Mouse (Mus musculus): ENCODE results near the gene Ppp1r27. TPM values are rescaled to one million over a fixed set of nuclear protein-coding genes. Genes with fewer than 3 reads are reported as not detected.

Gene Ppp1r27
- total and polyA plus RNA-seq, 2 experiments: 0.28 TPM; not detected in 1

DNA sequence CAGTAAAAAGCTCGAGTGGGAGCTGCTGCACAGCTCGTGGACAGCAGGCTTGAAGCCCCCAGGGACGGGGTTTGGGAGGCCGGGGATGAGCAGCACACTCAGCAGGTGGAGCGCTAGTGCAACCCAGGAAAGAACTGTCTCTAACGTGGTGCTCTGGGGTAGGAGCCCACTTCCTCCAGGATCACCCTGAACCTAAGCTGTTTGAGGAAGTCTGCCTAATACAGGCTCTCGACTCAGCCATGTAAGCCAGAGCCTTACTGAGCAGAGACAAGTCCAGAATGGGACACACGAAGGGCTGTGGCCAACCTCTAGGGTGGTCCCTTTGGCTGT, 12.0 kb downstream of the Ppp1r27 start:
- TF ChIP-seq POLR2A (IDR thresholded peaks at IDR 0.05; ENCODE audit: extremely low read depth, insufficient read depth, low read length) (no peak), CTCF (IDR thresholded peaks at IDR 0.05; ENCODE audit: low read depth, low read length) (no peak)
- Histone ChIP-seq H3K9ac (ENCODE audit: low read depth, low read length) (peak overlapping the region; percentile 7), H3K4me3 (ENCODE audit: insufficient read depth, low read depth, low read length) (no peak overlapping the region), H3K79me2 (ENCODE audit: control insufficient read depth, insufficient read depth, low read length) (peaks cover 7% of the 10 kb centered on the region; the same call in 1 of the 2 replicates), H3K27me3 (ENCODE audit: control insufficient read depth, insufficient read depth, low read length) (no peaks in the 10 kb centered on the region), H3K36me3 (ENCODE audit: control insufficient read depth, insufficient read depth, low read length) (peaks cover 2% of the 10 kb centered on the region; the same call in 1 of the 2 replicates), H3K27ac (replicated peaks; ENCODE audit: insufficient read depth, low read depth, low read length) (peak overlapping the region; percentile 64), H3K4me1 (ENCODE audit: control insufficient read depth, insufficient read depth, low read length) (peaks cover 38% of the 10 kb centered on the region)
- WGBS: 25% methylated on average over 8 of the region's 8 CpGs
- DNase-seq (ENCODE audit: extremely low read depth, low read depth, low spot score): no peak

DNA sequence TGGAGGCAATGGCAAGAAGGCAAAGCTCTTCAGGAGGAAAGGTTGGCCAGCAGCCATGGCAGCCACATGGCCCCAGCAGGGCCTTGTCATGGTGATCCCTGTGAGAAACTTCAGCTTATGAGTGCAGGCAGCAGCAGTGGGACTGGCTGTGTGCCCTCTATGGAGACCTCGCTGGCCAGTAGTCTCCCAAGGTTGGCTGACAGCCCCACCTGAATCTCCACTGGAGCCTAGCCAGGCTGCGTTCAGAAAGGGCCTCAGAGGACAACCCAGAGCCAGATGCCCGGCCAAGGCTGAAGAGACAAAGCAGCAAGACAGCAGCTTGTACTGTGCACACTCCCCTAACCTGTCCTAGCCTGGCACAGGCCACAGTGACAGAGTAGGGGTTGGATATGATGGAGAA, 12.4 kb downstream of the Ppp1r27 start:
- H3K27me3 ChIP-seq (ENCODE audit: control insufficient read depth, insufficient read depth, low read length): no peaks in the 10 kb centered on the region

DNA sequence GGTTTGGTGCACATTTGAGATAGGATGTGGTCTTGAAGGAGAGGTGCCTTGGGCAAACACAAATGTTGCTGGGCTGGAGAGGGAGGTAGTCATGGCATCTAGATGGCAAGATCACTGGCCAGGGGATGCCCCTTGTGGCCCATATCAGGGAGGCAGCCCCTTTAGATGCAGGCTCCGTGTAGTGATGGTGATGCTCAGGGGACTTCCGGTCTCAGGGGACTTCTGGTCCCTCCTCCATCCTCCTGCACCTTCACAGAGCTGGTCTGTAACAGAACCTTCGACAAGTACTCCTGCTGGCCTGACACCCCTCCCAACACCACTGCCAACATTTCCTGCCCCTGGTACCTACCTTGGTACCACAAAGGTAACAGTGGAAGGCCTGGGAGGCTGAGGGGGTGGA, 15.1 kb downstream of the Ppp1r27 start:
- Histone ChIP-seq H3K36me3 (ENCODE audit: control insufficient read depth, insufficient read depth, low read length) (peaks cover 2% of the 10 kb centered on the region; the same call in 1 of the 2 replicates), H3K4me1 (ENCODE audit: control insufficient read depth, insufficient read depth, low read length) (peaks cover 43% of the 10 kb centered on the region), H3K27ac (replicated peaks; ENCODE audit: insufficient read depth, low read depth, low read length) (no peak overlapping the region), H3K79me2 (ENCODE audit: control insufficient read depth, insufficient read depth, low read length) (peaks cover 20% of the 10 kb centered on the region; the same call in 1 of the 2 replicates), H3K9ac (ENCODE audit: low read depth, low read length) (no peak overlapping the region), H3K4me3 (ENCODE audit: insufficient read depth, low read depth, low read length) (no peak overlapping the region), H3K27me3 (ENCODE audit: control insufficient read depth, insufficient read depth, low read length) (no peaks in the 10 kb centered on the region)
- TF ChIP-seq CTCF (IDR thresholded peaks at IDR 0.05; ENCODE audit: low read depth, low read length): no peak
- no peak for TF ChIP-seq POLR2A (IDR thresholded peaks at IDR 0.05; ENCODE audit: extremely low read depth, insufficient read depth, low read length)
- DNase-seq (ENCODE audit: extremely low read depth, low read depth, low spot score): no peak
- 77% methylated on average over 3 of the region's 3 CpGs for WGBS

More for the DNA sequence above, 12.4 kb downstream of the Ppp1r27 start:
- Histone ChIP-seq H3K36me3 (ENCODE audit: control insufficient read depth, insufficient read depth, low read length) (peaks cover 2% of the 10 kb centered on the region; the same call in 1 of the 2 replicates), H3K4me3 (ENCODE audit: insufficient read depth, low read depth, low read length) (no peak overlapping the region), H3K79me2 (ENCODE audit: control insufficient read depth, insufficient read depth, low read length) (peaks cover 7% of the 10 kb centered on the region; the same call in 1 of the 2 replicates), H3K9ac (ENCODE audit: low read depth, low read length) (peak overlapping the region; percentile 10), H3K4me1 (ENCODE audit: control insufficient read depth, insufficient read depth, low read length) (peaks cover 38% of the 10 kb centered on the region), H3K27ac (replicated peaks; ENCODE audit: insufficient read depth, low read depth, low read length) (peak overlapping the region; percentile 64)
- TF ChIP-seq POLR2A (IDR thresholded peaks at IDR 0.05; ENCODE audit: extremely low read depth, insufficient read depth, low read length): no peak
- no peak for TF ChIP-seq CTCF (IDR thresholded peaks at IDR 0.05; ENCODE audit: low read depth, low read length)
- 8% methylated on average over 3 of the region's 3 CpGs for WGBS
- peak; percentile 95 for DNase-seq (ENCODE audit: extremely low read depth, low read depth, low spot score)

DNA sequence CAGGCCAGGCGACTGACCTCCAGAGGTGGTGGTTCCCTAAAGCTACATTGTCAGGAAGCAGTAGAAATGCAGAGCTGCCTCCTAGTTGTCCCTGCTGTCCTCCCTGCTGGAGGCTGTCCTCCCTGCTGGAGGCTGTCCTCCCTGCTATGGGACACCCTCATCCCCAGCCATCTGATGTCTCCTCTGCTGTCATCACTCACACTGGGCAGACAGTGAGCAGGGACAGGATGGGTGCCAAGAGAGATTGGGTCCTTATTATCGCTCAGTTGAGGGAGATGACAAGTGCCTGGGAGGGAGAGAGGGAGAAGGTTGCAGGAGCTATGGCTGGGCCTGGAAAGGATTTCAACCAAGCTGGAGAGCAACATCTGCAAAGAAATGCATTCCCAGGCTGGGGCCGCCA, 15.8 kb downstream of the Ppp1r27 start:
- H3K9ac ChIP-seq (ENCODE audit: low read depth, low read length): no peak overlapping the region
- no peaks in the 10 kb centered on the region for H3K27me3 ChIP-seq (ENCODE audit: control insufficient read depth, insufficient read depth, low read length)
- no peak overlapping the region for H3K27ac ChIP-seq (replicated peaks; ENCODE audit: insufficient read depth, low read depth, low read length)
- peaks cover 2% of the 10 kb centered on the region; the same call in 1 of the 2 replicates for H3K36me3 ChIP-seq (ENCODE audit: control insufficient read depth, insufficient read depth, low read length)
- TF ChIP-seq POLR2A (IDR thresholded peaks at IDR 0.05; ENCODE audit: extremely low read depth, insufficient read depth, low read length) (no peak), CTCF (IDR thresholded peaks at IDR 0.05; ENCODE audit: low read depth, low read length) (no peak)
- DNase-seq (ENCODE audit: extremely low read depth, low read depth, low spot score): no peak
- 74% methylated on average over 3 of the region's 3 CpGs for WGBS
- H3K79me2 ChIP-seq (ENCODE audit: control insufficient read depth, insufficient read depth, low read length): peaks cover 23% of the 10 kb centered on the region; the same call in 1 of the 2 replicates
- no peak overlapping the region for H3K4me3 ChIP-seq (ENCODE audit: insufficient read depth, low read depth, low read length)
- peaks cover 40% of the 10 kb centered on the region for H3K4me1 ChIP-seq (ENCODE audit: control insufficient read depth, insufficient read depth, low read length)

DNA sequence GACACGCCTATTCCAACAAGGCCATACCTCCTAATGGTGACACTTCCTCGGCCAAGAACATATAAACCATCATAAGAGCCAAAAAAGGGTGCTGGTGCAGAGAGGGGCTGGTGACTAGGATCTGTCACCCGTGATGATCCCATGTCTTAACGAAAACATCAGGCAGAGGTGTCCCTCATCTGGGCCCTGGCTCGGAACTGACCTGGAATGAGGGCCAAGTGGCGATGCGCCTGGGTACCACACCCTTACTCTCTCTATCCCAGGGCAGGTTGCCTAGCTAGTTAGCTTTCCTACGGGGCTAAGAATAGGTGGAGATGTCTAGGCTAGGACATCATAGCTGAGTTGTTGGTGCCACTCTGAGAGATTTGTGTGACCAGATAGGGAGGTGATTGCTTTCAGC, 16.8 kb downstream of the Ppp1r27 start:
- Histone ChIP-seq H3K4me3 (ENCODE audit: insufficient read depth, low read depth, low read length) (no peak overlapping the region), H3K36me3 (ENCODE audit: control insufficient read depth, insufficient read depth, low read length) (peaks cover 2% of the 10 kb centered on the region; the same call in 1 of the 2 replicates), H3K27ac (replicated peaks; ENCODE audit: insufficient read depth, low read depth, low read length) (no peak overlapping the region), H3K4me1 (ENCODE audit: control insufficient read depth, insufficient read depth, low read length) (peaks cover 33% of the 10 kb centered on the region), H3K27me3 (ENCODE audit: control insufficient read depth, insufficient read depth, low read length) (no peaks in the 10 kb centered on the region), H3K79me2 (ENCODE audit: control insufficient read depth, insufficient read depth, low read length) (peaks cover 23% of the 10 kb centered on the region; the same call in 1 of the 2 replicates), H3K9ac (ENCODE audit: low read depth, low read length) (no peak overlapping the region)
- DNase-seq (ENCODE audit: extremely low read depth, low read depth, low spot score): no peak
- 37% methylated on average over 8 of the region's 8 CpGs for WGBS
- no peak for TF ChIP-seq POLR2A (IDR thresholded peaks at IDR 0.05; ENCODE audit: extremely low read depth, insufficient read depth, low read length)
- TF ChIP-seq CTCF (IDR thresholded peaks at IDR 0.05; ENCODE audit: low read depth, low read length): no peak

DNA sequence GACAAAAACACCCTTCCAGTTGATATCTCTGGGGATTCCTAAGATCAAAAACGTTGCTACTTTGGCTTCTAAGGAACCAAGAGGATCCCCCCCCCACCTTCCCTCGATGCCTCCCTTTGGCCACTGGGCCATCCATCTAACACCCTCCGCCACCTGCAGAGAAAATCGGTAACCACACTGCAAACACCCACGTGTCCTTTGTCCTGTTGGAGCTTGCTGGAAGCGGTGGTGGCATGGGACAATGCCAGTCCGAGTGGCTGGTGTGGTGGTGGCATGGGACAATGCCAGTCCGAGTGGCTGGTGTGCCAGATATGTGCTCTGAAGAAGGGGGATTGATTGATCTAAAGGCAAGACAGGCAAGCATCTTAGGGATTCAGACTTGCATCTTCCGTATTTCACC, 19.3 kb downstream of the Ppp1r27 start:
- Histone ChIP-seq H3K27ac (replicated peaks; ENCODE audit: insufficient read depth, low read depth, low read length) (peak overlapping the region; percentile 99), H3K4me3 (ENCODE audit: insufficient read depth, low read depth, low read length) (peak overlapping the region; percentile 94), H3K4me1 (ENCODE audit: control insufficient read depth, insufficient read depth, low read length) (peaks cover 33% of the 10 kb centered on the region), H3K9ac (ENCODE audit: low read depth, low read length) (peak overlapping the region; percentile 98), H3K79me2 (ENCODE audit: control insufficient read depth, insufficient read depth, low read length) (peaks cover 23% of the 10 kb centered on the region; the same call in 1 of the 2 replicates), H3K27me3 (ENCODE audit: control insufficient read depth, insufficient read depth, low read length) (no peaks in the 10 kb centered on the region), H3K36me3 (ENCODE audit: control insufficient read depth, insufficient read depth, low read length) (peaks cover 2% of the 10 kb centered on the region; the same call in 1 of the 2 replicates)
- DNase-seq (ENCODE audit: extremely low read depth, low read depth, low spot score): peak; percentile 90
- 10% methylated on average over 9 of the region's 9 CpGs for WGBS
- TF ChIP-seq POLR2A (IDR thresholded peaks at IDR 0.05; ENCODE audit: extremely low read depth, insufficient read depth, low read length): peak; percentile 32; the same call in 1 of the 2 replicates
- TF ChIP-seq CTCF (IDR thresholded peaks at IDR 0.05; ENCODE audit: low read depth, low read length): no peak
